In the genomic region with DNA sequence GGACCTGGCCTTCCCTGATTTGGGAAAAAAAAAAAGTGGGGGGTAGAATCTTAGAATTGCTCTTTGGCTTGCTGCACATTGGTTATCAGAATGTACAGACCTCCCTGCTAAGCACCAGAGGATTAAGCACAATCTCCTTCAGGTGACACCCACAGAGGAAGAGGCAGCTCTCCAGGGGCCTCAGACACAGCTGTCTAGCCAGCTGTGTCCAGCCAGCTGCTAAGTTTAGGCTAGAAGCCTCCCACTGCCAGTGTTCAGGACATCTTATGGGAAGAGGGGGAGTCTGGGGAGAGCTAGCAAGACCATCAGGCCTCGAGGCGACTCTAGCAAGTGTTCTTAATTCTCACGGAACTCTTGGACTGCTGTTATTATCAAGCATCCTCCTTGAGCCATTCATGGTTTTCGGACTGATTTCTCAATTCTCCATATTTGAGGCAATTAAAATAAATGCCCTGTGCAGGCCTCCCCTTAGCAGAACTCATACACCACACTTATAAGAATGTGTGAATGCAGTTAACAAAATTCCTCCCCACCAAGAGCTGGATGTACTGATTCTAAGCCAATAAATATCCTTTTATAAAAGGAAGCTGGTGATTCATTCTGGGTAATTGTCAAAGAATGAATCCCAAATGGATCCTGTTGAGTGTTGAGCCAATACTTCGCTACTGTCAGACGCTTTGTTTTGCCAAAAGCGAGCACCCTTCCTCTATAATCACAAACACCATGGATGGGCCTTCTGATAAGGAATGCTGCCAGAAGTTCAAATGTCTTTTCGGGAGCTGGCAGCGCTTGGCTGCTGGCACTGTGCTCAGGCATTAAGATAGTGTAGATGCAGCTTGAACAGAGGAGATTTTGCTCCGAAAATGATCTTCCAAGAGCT, we compare ENCODE assay signal across 12 mouse cellular contexts.
DNase-seq lines count a peak whose midpoint lies in the region; ATAC-seq and TF ChIP-seq lines count a peak whose summit lies in the region.
"Had no signal": no experiment of that assay in that cellular context is flagged by ENCODE, and none has a peak within 500 bp of the region (broad histone marks: within the 10 kb centered on the region; RNA-seq: fewer than 3 reads in every experiment).

No protein-coding gene starts in this region.

- 0 out of 2 replicates have a peak overlapping the region, but pooled peaks have one; percentile 21 for H3K9ac ChIP-seq in embryonic facial prominence, embryonic 13.5 days
- no peak overlapping the region for H3K9ac ChIP-seq in embryonic facial prominence, embryonic 14.5 days (ENCODE audit: low read depth, low read length)
- H3K9ac ChIP-seq: limb, embryonic 12.5 days had no signal

- H3K36me3 ChIP-seq in embryonic facial prominence, embryonic 13.5 days: no peaks in the 10 kb centered on the region; the same call in 1 of the 2 replicates
- H3K36me3 ChIP-seq in embryonic facial prominence, embryonic 10.5 days (replicated peaks): peaks cover 6% of the 10 kb centered on the region; the same call in 1 of the 2 replicates
- H3K36me3 ChIP-seq in embryonic facial prominence, embryonic 14.5 days (ENCODE audit: control insufficient read depth, insufficient read depth, low read length): no peaks in the 10 kb centered on the region
- H3K36me3 ChIP-seq: limb, embryonic 12.5 days had no signal

- H3K4me3 ChIP-seq in embryonic facial prominence, embryonic 13.5 days: no peak overlapping the region
- H3K4me3 ChIP-seq in embryonic facial prominence, embryonic 10.5 days: no peak overlapping the region
- no peak overlapping the region for H3K4me3 ChIP-seq in layer of hippocampus, adult 2 months
- H3K4me3 ChIP-seq in embryonic facial prominence, embryonic 14.5 days (ENCODE audit: low read depth, low read length): no peak overlapping the region
- H3K4me3 ChIP-seq: limb, embryonic 12.5 days had no signal

- intact Hi-C loops in gastrocnemius, postnatal 14 days (cut with DNase I; ENCODE audit: low total_unique reads): no loop called here

- H3K27ac ChIP-seq in embryonic facial prominence, embryonic 13.5 days: no peak overlapping the region
- H3K27ac ChIP-seq in embryonic facial prominence, embryonic 10.5 days (replicated peaks): no peak overlapping the region
- 0 out of 2 replicates have a peak overlapping the region, but pooled peaks have one; percentile 1 for H3K27ac ChIP-seq in layer of hippocampus, adult 2 months
- H3K27ac ChIP-seq in embryonic facial prominence, embryonic 14.5 days (replicated peaks; ENCODE audit: low read depth, low read length): no peak overlapping the region
- H3K27ac ChIP-seq: limb, embryonic 12.5 days; macrophage had no signal

- no peak for ATAC-seq in embryonic facial prominence, embryonic 13.5 days (ENCODE audit: insufficient number of reproducible peaks, insufficient read depth, low FRiP score, low TSS enrichment, low read depth)
- peak; percentile 47; the same call in 1 of the 2 replicates for ATAC-seq in embryonic facial prominence, embryonic 14.5 days (ENCODE audit: low read depth)

- peaks cover 17% of the 10 kb centered on the region for H3K4me1 ChIP-seq in embryonic facial prominence, embryonic 13.5 days
- H3K4me1 ChIP-seq in embryonic facial prominence, embryonic 10.5 days: peaks cover 29% of the 10 kb centered on the region
- H3K4me1 ChIP-seq in embryonic facial prominence, embryonic 14.5 days (ENCODE audit: control insufficient read depth, insufficient read depth, low read length): peaks cover 10% of the 10 kb centered on the region; the same call in 1 of the 2 replicates
- H3K4me1 ChIP-seq: limb, embryonic 12.5 days had no signal

- DNase-seq in embryonic facial prominence, embryonic 10.5 days (ENCODE audit: low spot score): no peak
- no peak for DNase-seq in layer of hippocampus, adult 2 months (ENCODE audit: low spot score in 2 of 2)
- DNase-seq in layer of hippocampus, adult 9-11 months: no peak
- peak; percentile 42 for DNase-seq in embryonic facial prominence, embryonic 14.5 days (ENCODE audit: low spot score)
- DNase-seq in lung, postnatal 10 days: peak; percentile 50
- no peak for DNase-seq in gastrocnemius, postnatal 14 days
- DNase-seq in cerebellum, adult 11-12 months: no peak
- DNase-seq: cerebellum, adult 2 months; kidney, adult 9 months had no signal

- no peak for TF ChIP-seq CTCF in layer of hippocampus, adult 2 months (conservative IDR thresholded peaks at IDR 0.05)

- no peak overlapping the region for H3K4me2 ChIP-seq in embryonic facial prominence, embryonic 13.5 days
- H3K4me2 ChIP-seq in embryonic facial prominence, embryonic 14.5 days (ENCODE audit: low read depth, low read length): no peak overlapping the region
- H3K4me2 ChIP-seq: limb, embryonic 12.5 days had no signal

- no peaks in the 10 kb centered on the region for H3K9me3 ChIP-seq in embryonic facial prominence, embryonic 13.5 days
- H3K9me3 ChIP-seq in embryonic facial prominence, embryonic 10.5 days: no peaks in the 10 kb centered on the region
- H3K9me3 ChIP-seq in embryonic facial prominence, embryonic 14.5 days (ENCODE audit: control insufficient read depth, low read length): no peaks in the 10 kb centered on the region
- H3K9me3 ChIP-seq: limb, embryonic 12.5 days had no signal

- H3K27me3 ChIP-seq in embryonic facial prominence, embryonic 13.5 days: no peaks in the 10 kb centered on the region
- H3K27me3 ChIP-seq in embryonic facial prominence, embryonic 10.5 days (replicated peaks; ENCODE audit: low read depth, poor library complexity, severe bottlenecking): no peaks in the 10 kb centered on the region
- no peaks in the 10 kb centered on the region for H3K27me3 ChIP-seq in embryonic facial prominence, embryonic 14.5 days (replicated peaks; ENCODE audit: control insufficient read depth, insufficient read depth, low read length)
- H3K27me3 ChIP-seq: limb, embryonic 12.5 days had no signal

- 59% methylated on average over 10 of the region's 10 CpGs for WGBS in embryonic facial prominence, embryonic 13.5 days
- WGBS in embryonic facial prominence, embryonic 10.5 days: 84% methylated on average over 10 of the region's 10 CpGs
- WGBS in embryonic facial prominence, embryonic 14.5 days: 54% methylated on average over 10 of the region's 10 CpGs

Comparison
In these comparisons a context has a peak if more than half of its experiments do, and no peak if none do; other contexts are left out.
1. DNase-seq: peak in embryonic facial prominence, embryonic 14.5 days (single experiment) and lung, postnatal 10 days (single experiment); none in embryonic facial prominence, embryonic 10.5 days (single experiment), layer of hippocampus, adult 2 months (0 of 2), layer of hippocampus, adult 9-11 months (single experiment), gastrocnemius, postnatal 14 days (single experiment) and cerebellum, adult 11-12 months (single experiment).